Mouse (Mus musculus) left cerebral cortex, adult 11 months (tissue): ENCODE data around the gene Cd200.

ENCODE experiments used
- DNase-seq: peaks from one replicate; pipeline ENCODE4 v3.0.0; 2022; ENCODE audit warnings: low spot score

Gene Cd200

GRCm38 (mm10) chr16:45334891-45335290 lies 74.0 kb downstream of the Cd200 start:
- DNase-seq = no peak

DNA sequence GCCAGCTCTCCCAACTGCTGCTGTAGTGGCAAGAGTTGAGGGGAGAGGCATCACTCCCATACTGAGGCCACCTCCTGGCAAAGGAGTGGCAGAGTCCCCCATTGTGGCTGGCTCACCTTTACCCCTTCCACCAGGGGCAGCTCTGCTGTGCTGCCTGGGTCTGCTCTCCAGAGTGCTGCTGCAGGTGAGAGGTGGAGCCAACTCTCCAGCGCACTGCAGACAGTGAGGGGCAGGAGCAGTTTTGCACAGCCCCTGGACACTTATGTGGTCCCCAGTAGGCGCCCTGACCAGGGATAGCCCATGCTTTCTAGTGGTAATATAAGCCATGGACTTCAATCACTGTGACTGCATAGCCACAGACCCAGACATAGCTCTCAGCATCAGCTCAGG lies 74.5 kb downstream of the Cd200 start:
- no peak for DNase-seq

GRCm38 (mm10) chr16:45333678-45334375 lies 75.0 kb downstream of the Cd200 start:
- no peak for DNase-seq

GRCm38 (mm10) chr16:45332591-45332990 lies 76.3 kb downstream of the Cd200 start:
- DNase-seq = no peak
